Mouse (Mus musculus) intestine, embryonic 16.5 days (tissue): ENCODE measurements around the gene Apmap. TPM values are rescaled to one million over a fixed set of nuclear protein-coding genes. Genes with fewer than 3 reads are reported as not detected.

ENCODE experiments used
- ATAC-seq: fragments of 200-750 bp; cut with Nextera tagmentation; 2 replicates; pipeline ENCODE4 v1.8.0; 2017; ENCODE audit warnings: moderate TSS enrichment, moderate library complexity
- H3K27ac ChIP-seq: fragments of 300-500 bp; sonication (generic); 2 replicates; pipeline ENCODE4 v1.5.1; 2014; ENCODE audit warnings: mild to moderate bottlenecking, low read length
- H3K27me3 ChIP-seq: fragments of 300-500 bp; sonication (generic); replicated peaks from 2 replicates; pipeline ENCODE4 v1.6.1; 2014; ENCODE audit warnings: low read length, control low read depth, mixed read lengths; ENCODE audit not compliant: control insufficient read depth, insufficient read depth
- H3K36me3 ChIP-seq: fragments of 300-500 bp; sonication (generic); 2 replicates; pipeline ENCODE4 v1.6.1; 2014; ENCODE audit warnings: low read length, control low read depth; ENCODE audit not compliant: control insufficient read depth, insufficient read depth
- H3K4me1 ChIP-seq: fragments of 300-500 bp; sonication (generic); 2 replicates; pipeline ENCODE4 v1.6.1; 2014; ENCODE audit warnings: low read length, control low read depth, mixed read lengths; ENCODE audit not compliant: control insufficient read depth, insufficient read depth
- H3K4me2 ChIP-seq: fragments of 300-500 bp; sonication (generic); 2 replicates; pipeline ENCODE4 v1.6.1; 2014; ENCODE audit warnings: low read depth, low read length, control low read depth
- H3K4me3 ChIP-seq: fragments of 300-500 bp; sonication (generic); 2 replicates; pipeline ENCODE4 v1.5.1; 2014; ENCODE audit warnings: mild to moderate bottlenecking, low read length
- H3K9ac ChIP-seq: fragments of 300-500 bp; sonication (generic); 2 replicates; pipeline ENCODE4 v1.6.1; 2014; ENCODE audit warnings: low read depth, low read length
- H3K9me3 ChIP-seq: fragments of 300-500 bp; sonication (generic); 2 replicates; pipeline ENCODE4 v1.6.1; 2016; ENCODE audit warnings: low read length, control low read depth; ENCODE audit not compliant: control insufficient read depth
- WGBS: fragments of 180-500 bp; shearing (Covaris S2); extraction: QIAGEN DNeasy Blood & Tissue Kit; methylation state at CpG from one replicate; pipeline ENCODE4 v1.1.7; 2014; 5-methylcytosine and 5-hydroxymethylcytosine counted together
- polyA plus RNA-seq: library from polyadenylated mRNA; unstranded; fragments of >200 nt; fragmentation: Nextera tagmentation; extraction: Ambion mirVana; gene quantifications from 2 replicates; pipeline ENCODE4 v1.2.1, GENCODE M21; 2015

The Apmap gene
- polyA plus RNA-seq, 1 experiment from 2014 or later, result 42.9 TPM

- Histone ChIP-seq H3K36me3 (peaks cover 6% of the 10 kb centered on the region; the same call in 1 of the 2 replicates), H3K27me3 (no peaks in the 10 kb centered on the region), H3K4me2 (no peak overlapping the region), H3K4me3 (no peak overlapping the region), H3K27ac (no peak overlapping the region), H3K9ac (no peak overlapping the region), H3K4me1 (no peaks in the 10 kb centered on the region), H3K9me3 (no peaks in the 10 kb centered on the region)
- no peak for ATAC-seq
- 88% methylated on average over 3 of the region's 3 CpGs for WGBS
Observed at GRCm38 (mm10) chr2:150595411-150596190, 12.8 kb downstream of the Apmap start.

GRCm38 (mm10) chr2:150589076-150589475 lies 19.3 kb downstream of the Apmap start:
- H3K4me3 ChIP-seq, result no peak overlapping the region
- no peaks in the 10 kb centered on the region for H3K4me1 ChIP-seq
- WGBS, result 84% methylated on average over 11 of the region's 11 CpGs
- ATAC-seq, result no peak
- H3K27me3 ChIP-seq, result no peaks in the 10 kb centered on the region
- H3K36me3 ChIP-seq, result peaks cover 10% of the 10 kb centered on the region; the same call in 1 of the 2 replicates
- H3K9ac ChIP-seq, result no peak overlapping the region
- H3K4me2 ChIP-seq, result no peak overlapping the region
- H3K27ac ChIP-seq, result no peak overlapping the region
- no peaks in the 10 kb centered on the region for H3K9me3 ChIP-seq

- no peaks in the 10 kb centered on the region for H3K9me3 ChIP-seq
- no peaks in the 10 kb centered on the region for H3K27me3 ChIP-seq
- H3K27ac ChIP-seq, result no peak overlapping the region
- peaks cover 6% of the 10 kb centered on the region; the same call in 1 of the 2 replicates for H3K36me3 ChIP-seq
- no peak overlapping the region for H3K4me2 ChIP-seq
- no peaks in the 10 kb centered on the region for H3K4me1 ChIP-seq
- no peak overlapping the region for H3K9ac ChIP-seq
- H3K4me3 ChIP-seq, result no peak overlapping the region
- WGBS, result 67% methylated on average over 1 of the region's 1 CpGs
- ATAC-seq, result no peak
Observed at GRCm38 (mm10) chr2:150579628-150580027, 28.7 kb downstream of the Apmap start.

GRCm38 (mm10) chr2:150578603-150579002 lies 29.8 kb downstream of the Apmap start:
- Histone ChIP-seq H3K9ac (no peak overlapping the region), H3K9me3 (no peaks in the 10 kb centered on the region), H3K4me2 (no peak overlapping the region), H3K27ac (no peak overlapping the region), H3K36me3 (no peaks in the 10 kb centered on the region), H3K4me1 (no peaks in the 10 kb centered on the region), H3K27me3 (no peaks in the 10 kb centered on the region), H3K4me3 (no peak overlapping the region)
- 84% methylated on average over 5 of the region's 5 CpGs for WGBS
- no peak for ATAC-seq

- Histone ChIP-seq H3K4me2 (no peak overlapping the region), H3K4me3 (no peak overlapping the region), H3K36me3 (no peaks in the 10 kb centered on the region), H3K9ac (no peak overlapping the region), H3K27ac (no peak overlapping the region), H3K27me3 (no peaks in the 10 kb centered on the region), H3K4me1 (no peaks in the 10 kb centered on the region), H3K9me3 (no peaks in the 10 kb centered on the region)
- ATAC-seq, result no peak
- 88% methylated on average over 1 of the region's 1 CpGs for whole genome bisulfite sequencing
Observed at GRCm38 (mm10) chr2:150576256-150576655, 32.1 kb downstream of the Apmap start.

- Histone ChIP-seq H3K9ac (no peak overlapping the region), H3K27ac (no peak overlapping the region), H3K36me3 (no peaks in the 10 kb centered on the region), H3K4me3 (no peak overlapping the region), H3K27me3 (no peaks in the 10 kb centered on the region), H3K9me3 (no peaks in the 10 kb centered on the region), H3K4me1 (no peaks in the 10 kb centered on the region), H3K4me2 (no peak overlapping the region)
- ATAC-seq, result no peak
- 86% methylated on average over 3 of the region's 3 CpGs for WGBS
Observed at GRCm38 (mm10) chr2:150572463-150572862, 35.9 kb downstream of the Apmap start.

- no peak overlapping the region for H3K4me3 ChIP-seq
- 81% methylated on average over 2 of the region's 2 CpGs for whole genome bisulfite sequencing
- no peak overlapping the region for H3K27ac ChIP-seq
- no peak for ATAC-seq
- no peaks in the 10 kb centered on the region for H3K27me3 ChIP-seq
- no peaks in the 10 kb centered on the region for H3K9me3 ChIP-seq
- no peaks in the 10 kb centered on the region for H3K36me3 ChIP-seq
- no peak overlapping the region for H3K4me2 ChIP-seq
- H3K9ac ChIP-seq, result no peak overlapping the region
- H3K4me1 ChIP-seq, result no peaks in the 10 kb centered on the region
Observed at GRCm38 (mm10) chr2:150570761-150571160, 37.6 kb downstream of the Apmap start.

GRCm38 (mm10) chr2:150569847-150570590 lies 38.3 kb downstream of the Apmap start, which contains the start of gene Cst7:
Cst7 (plus strand) TSS chr2:150570415.
- no peak within 1 kb of the TSS for H3K4me3 ChIP-seq
- no peaks in the 10 kb centered on the region for H3K36me3 ChIP-seq
- no peak within 1 kb of the TSS for H3K27ac ChIP-seq
- no peaks in the 10 kb centered on the region for H3K27me3 ChIP-seq
- H3K4me1 ChIP-seq, result no peaks in the 10 kb centered on the region
- no peak within 1 kb of the TSS for H3K4me2 ChIP-seq
- no peak for ATAC-seq
- H3K9ac ChIP-seq, result no peak within 1 kb of the TSS
- WGBS, result 70% methylated on average over 11 of the region's 11 CpGs
- H3K9me3 ChIP-seq, result no peaks in the 10 kb centered on the region

- H3K9ac ChIP-seq, result no peak overlapping the region
- H3K27me3 ChIP-seq, result no peaks in the 10 kb centered on the region
- no peak overlapping the region for H3K27ac ChIP-seq
- H3K4me2 ChIP-seq, result no peak overlapping the region
- WGBS, result 60% methylated on average over 2 of the region's 2 CpGs
- H3K4me1 ChIP-seq, result no peaks in the 10 kb centered on the region
- no peaks in the 10 kb centered on the region for H3K9me3 ChIP-seq
- H3K4me3 ChIP-seq, result no peak overlapping the region
- no peaks in the 10 kb centered on the region for H3K36me3 ChIP-seq
- ATAC-seq, result no peak
Observed at GRCm38 (mm10) chr2:150567051-150567450, 41.3 kb downstream of the Apmap start.
